Mouse (Mus musculus) megakaryocyte, embryonic 14.5 days (primary cell): ENCODE data around the gene Gpr137c. TPM values are rescaled to one million over a fixed set of nuclear protein-coding genes. Genes with fewer than 3 reads are reported as not detected.
A peak's percentile ranks its signal among the peaks of the same experiment; 100 is the strongest.

Experiments used
- H3K27me3 ChIP-seq: replicated peaks from 2 replicates; pipeline ENCODE3; 2012; ENCODE audit warnings: inconsistent platforms
- H3K36me3 ChIP-seq: replicated peaks from 2 replicates; pipeline ENCODE3; 2012; ENCODE audit warnings: low read length, inconsistent platforms, mixed read lengths
- H3K4me1 ChIP-seq: 2 replicates; pipeline ENCODE4 v1.6.1; 2012; ENCODE audit warnings: inconsistent platforms
- H3K4me3 ChIP-seq: replicated peaks from 2 replicates; pipeline ENCODE3; 2012; ENCODE audit warnings: moderate library complexity, mild to moderate bottlenecking, inconsistent platforms
- H3K9me3 ChIP-seq: 2 replicates; pipeline ENCODE4 v1.6.1; 2012; ENCODE audit warnings: inconsistent platforms
- FLI1 ChIP-seq: IDR thresholded peaks from 2 replicates; pipeline ENCODE4 v1.6.1; 2012; ENCODE audit warnings: low read length, inconsistent platforms, mixed read lengths
- GATA1 ChIP-seq: IDR thresholded peaks from 3 replicates; pipeline ENCODE4 v1.6.1; 2012; ENCODE audit warnings: mixed read lengths, low read length, inconsistent platforms, borderline replicate concordance
- polyA plus RNA-seq: library from polyadenylated mRNA; stranded (reverse); fragments of >175 nt; gene quantifications from 2 replicates; pipeline ENCODE4 v1.2.3, GENCODE M21; 2012; ENCODE audit warnings: low replicate concordance; ENCODE audit not compliant: insufficient read depth

The Gpr137c gene
- 1.9 TPM in 1 of 2 replicates, not detected in the other for polyA plus RNA-seq

DNA sequence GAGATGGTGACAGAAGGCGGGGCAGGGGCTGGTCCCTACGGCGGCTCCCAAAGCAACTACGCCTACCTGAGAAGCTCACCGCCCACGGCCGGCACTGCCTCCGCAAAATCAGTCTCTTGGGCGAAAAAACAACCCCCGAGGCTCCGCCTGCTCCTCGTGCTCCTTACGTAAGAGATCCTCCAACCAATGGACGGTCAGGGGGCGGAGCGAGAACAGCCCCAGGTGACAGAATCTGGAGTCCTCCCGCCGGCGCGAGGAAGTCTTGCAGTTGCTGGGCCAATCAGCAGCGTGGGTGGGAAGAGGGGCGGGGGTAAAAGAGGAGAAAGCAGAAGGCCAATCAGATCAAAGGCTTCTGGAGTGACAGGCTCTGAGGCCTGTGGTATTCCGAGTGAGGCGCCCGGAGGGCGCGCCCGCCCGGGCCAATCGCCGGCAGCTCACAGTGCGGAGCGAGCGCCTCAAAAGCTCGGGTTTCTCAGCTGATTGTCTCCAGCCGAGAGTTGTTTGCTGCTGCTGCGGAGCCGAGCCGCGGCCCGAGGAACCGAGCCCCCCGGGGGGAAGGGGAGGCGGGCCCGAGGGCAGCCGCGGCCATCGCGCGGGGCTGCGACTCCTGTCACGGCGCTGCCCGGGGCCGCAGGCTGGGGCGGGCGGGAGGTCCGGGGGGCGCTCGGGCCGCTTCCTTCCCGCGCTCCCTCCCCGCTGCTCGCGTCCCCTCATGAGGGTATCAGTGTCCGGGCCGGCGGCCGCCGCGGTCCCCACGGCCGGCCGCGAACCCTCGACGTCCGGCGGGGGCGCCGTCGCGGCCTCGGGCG, at the start of gene Gpr137c:
Gpr137c (plus strand) TSS at position 437 of the 809 bp plus-strand sequence.
- H3K9me3 ChIP-seq, result no peaks in the 10 kb centered on the region
- peaks cover 30% of the 10 kb centered on the region for H3K4me1 ChIP-seq
- no peak for TF ChIP-seq FLI1
- TF ChIP-seq GATA1, result no peak
- peaks cover 13% of the 10 kb centered on the region for H3K27me3 ChIP-seq
- peak within 1 kb of the TSS; percentile 96 for H3K4me3 ChIP-seq
- no peaks in the 10 kb centered on the region for H3K36me3 ChIP-seq

DNA sequence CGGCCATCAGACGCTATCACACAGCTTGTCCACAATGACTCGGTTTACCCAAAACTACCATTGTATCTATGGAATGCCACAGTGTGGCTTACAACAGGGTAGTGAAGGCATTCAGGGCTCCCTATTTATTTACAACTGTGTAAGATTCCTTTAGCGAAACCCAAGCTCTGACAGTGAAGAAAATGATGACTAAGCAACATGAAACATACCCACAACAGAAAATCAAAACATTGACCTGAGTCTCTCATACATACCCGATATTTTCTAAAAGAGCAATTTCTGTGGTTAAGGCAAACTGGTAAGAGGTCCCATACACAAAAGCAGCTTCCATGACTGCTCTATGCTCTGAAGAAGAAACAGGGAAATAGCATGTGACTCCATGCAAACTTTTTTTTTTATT, 47.3 kb upstream of the Gpr137c start:
- Histone ChIP-seq H3K27me3 (no peaks in the 10 kb centered on the region), H3K4me1 (peaks cover 9% of the 10 kb centered on the region), H3K9me3 (no peaks in the 10 kb centered on the region), H3K4me3 (no peak overlapping the region), H3K36me3 (no peaks in the 10 kb centered on the region)
- TF ChIP-seq GATA1 (no peak), FLI1 (no peak)

DNA sequence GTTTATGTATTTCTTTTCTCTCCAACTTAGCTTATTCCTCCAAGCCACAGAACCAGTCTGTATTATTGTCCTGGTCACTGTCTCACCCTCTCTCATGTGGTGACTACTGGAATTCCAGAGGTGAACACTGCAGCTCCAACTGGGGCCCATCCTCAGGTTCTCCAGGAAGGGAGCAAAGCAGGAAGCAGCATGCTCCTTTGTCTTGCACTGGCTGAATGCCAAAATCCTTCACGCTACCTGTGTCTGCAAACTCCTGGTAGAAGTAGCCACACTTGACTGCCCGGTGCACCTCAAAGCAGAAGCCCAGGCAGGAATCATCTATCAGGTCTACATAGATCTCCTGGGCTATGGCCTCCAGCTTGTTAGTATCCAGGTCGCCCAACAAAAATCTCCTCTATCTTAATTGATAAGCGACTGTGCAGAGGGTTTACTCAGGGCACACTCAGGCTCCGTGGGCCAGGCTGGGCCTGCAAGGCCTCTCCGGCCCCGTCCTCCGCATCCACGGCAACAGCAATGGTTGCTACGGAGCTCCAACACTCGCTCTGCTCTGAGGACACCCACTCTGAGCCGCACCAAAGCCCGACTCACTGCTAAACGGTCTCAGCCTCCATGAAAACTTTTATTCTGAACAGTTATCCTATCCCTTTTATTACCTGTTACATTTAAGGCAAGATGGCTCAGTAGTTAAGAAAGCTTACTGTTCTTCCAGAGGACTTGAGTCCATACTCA, 44.3 kb upstream of the Gpr137c start:
- no peak for TF ChIP-seq GATA1
- TF ChIP-seq FLI1, result no peak
- peaks cover 9% of the 10 kb centered on the region for H3K4me1 ChIP-seq
- H3K27me3 ChIP-seq, result peaks cover 2% of the 10 kb centered on the region
- no peaks in the 10 kb centered on the region for H3K36me3 ChIP-seq
- H3K4me3 ChIP-seq, result no peak overlapping the region
- H3K9me3 ChIP-seq, result no peaks in the 10 kb centered on the region

DNA sequence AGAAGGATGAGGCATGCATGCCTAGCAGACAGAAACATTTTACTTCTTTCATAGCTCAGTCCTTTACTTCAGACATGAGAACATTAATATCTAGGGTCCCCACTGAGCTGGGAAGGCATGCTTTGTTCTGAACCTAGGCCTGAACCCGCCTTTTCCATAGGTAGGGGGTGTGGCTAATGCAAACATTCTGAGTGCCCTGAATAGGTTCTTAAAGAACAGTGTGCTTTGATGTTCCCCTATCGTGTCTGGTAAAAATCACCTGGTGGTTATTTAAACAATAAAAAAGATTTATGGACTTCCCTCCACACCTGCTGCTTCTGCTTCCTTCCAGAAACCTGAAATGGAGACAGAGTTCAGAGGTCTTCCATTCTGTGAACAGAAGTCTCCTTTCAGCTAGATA, 40.3 kb upstream of the Gpr137c start:
- Histone ChIP-seq H3K36me3 (no peaks in the 10 kb centered on the region), H3K27me3 (peaks cover 2% of the 10 kb centered on the region), H3K9me3 (no peaks in the 10 kb centered on the region), H3K4me3 (no peak overlapping the region), H3K4me1 (peaks cover 9% of the 10 kb centered on the region)
- no peak for TF ChIP-seq GATA1
- TF ChIP-seq FLI1, result no peak

DNA sequence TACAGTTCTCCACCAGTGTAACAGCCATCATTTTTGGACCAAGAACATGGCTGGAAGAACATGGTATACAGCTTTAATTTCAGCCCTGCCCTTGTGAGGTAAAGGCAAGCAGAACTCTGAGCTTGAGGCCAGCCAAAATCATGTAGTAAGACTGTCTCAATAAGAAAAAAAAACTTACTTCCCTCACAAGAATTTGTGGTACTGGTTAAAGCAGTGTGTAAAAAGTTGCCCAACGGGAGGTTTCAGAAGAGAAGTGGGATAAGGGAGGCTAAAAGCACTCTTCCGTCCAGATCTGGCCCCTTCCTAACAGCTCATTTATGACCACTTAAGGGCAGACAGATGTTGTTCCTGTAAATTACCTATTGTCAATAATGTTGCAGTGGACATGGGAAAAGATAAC, 39.9 kb upstream of the Gpr137c start:
- TF ChIP-seq FLI1, result no peak
- TF ChIP-seq GATA1, result no peak

DNA sequence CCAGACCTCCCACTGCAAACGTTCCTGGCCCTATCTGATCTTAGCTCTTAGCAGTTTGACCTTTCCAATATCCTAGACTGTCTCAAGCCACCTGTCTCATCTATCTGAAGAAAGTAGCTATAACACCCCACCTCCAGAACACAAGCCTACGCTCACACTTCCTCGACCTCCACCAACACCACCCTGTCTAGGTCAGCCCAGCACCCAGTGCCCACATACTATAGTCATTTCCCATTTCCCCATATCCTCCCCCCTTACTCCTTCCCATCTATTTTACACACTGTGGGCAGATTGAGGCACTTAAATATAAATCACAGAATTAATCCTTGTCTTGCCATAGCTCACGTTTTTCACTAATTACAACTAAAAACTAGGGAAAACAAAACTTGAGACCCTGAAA, 37.9 kb upstream of the Gpr137c start:
- Histone ChIP-seq H3K4me1 (no peaks in the 10 kb centered on the region), H3K4me3 (no peak overlapping the region), H3K36me3 (no peaks in the 10 kb centered on the region), H3K27me3 (peaks cover 4% of the 10 kb centered on the region), H3K9me3 (no peaks in the 10 kb centered on the region)
- no peak for TF ChIP-seq FLI1
- no peak for TF ChIP-seq GATA1

More for the DNA sequence above, 39.9 kb upstream of the Gpr137c start:
- Histone ChIP-seq H3K4me1 (peaks cover 6% of the 10 kb centered on the region), H3K9me3 (no peaks in the 10 kb centered on the region), H3K27me3 (peaks cover 2% of the 10 kb centered on the region), H3K36me3 (no peaks in the 10 kb centered on the region), H3K4me3 (no peak overlapping the region)

DNA sequence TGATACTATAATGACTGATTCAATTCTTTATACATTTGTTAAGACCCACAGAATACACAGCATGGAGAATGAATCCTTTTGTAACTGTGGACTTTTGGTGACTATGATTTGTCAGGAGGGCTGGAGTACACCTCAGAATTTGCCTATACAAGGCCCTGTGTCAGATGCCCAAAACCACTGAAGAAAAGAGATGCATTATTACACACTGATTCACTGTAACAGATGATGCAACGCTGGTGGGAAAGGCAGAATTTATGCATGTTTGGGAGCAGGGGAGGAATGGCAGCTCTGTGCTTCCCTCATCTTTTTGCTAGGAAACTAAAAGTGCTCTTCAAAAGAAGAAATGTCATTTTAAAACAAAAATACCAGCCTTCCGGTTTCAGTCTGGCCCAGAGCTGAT, 28.5 kb upstream of the Gpr137c start:
- no peak overlapping the region for H3K4me3 ChIP-seq
- no peaks in the 10 kb centered on the region for H3K36me3 ChIP-seq
- no peak for TF ChIP-seq FLI1
- TF ChIP-seq GATA1, result no peak
- H3K9me3 ChIP-seq, result peaks cover 8% of the 10 kb centered on the region
- peaks cover under 1% of the 10 kb centered on the region for H3K27me3 ChIP-seq
- no peaks in the 10 kb centered on the region for H3K4me1 ChIP-seq

DNA sequence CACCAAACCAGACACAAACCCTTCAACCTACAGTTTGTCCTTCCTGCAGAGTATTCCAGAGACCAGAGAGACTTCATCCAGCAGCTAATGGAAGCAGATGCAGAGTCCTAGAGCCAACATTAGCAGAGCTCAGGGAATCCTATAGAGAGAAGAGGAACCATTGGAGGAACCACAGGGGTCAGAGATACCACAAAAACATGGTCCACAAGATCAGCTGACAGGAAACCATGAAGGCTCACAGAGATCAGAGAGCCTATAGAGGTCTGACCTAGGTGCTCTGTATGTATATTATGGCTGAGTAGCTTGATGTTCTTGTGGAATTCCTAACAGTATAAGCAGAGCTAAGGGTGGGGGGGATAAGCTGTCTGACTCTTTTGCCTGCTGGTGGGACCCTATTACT, 18.9 kb upstream of the Gpr137c start:
- H3K27me3 ChIP-seq, result no peaks in the 10 kb centered on the region
- no peak overlapping the region for H3K4me3 ChIP-seq
- TF ChIP-seq FLI1 (no peak), GATA1 (no peak)

DNA sequence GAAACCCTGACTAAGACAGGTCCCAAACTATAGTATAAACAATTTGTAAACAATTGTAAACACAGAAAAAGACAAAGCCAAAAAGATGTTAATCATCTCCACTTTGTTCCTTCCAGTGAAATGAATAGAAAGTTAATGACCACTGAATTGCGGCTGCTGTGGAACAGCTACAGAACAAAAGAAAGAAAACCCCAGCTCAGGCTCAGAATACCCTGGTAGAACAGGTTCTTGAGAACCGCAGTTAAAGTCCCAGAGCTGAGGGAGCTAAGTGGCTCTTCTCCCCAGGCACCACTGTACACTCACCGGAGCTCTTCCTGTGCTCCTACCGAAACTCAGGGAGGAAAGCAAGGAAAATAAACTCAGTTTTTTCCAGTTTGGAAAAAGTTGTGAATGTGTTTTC, 8.8 kb upstream of the Gpr137c start:
- Histone ChIP-seq H3K9me3 (no peaks in the 10 kb centered on the region), H3K36me3 (no peaks in the 10 kb centered on the region), H3K4me1 (peaks cover 7% of the 10 kb centered on the region; the same call in 1 of the 2 replicates), H3K4me3 (no peak overlapping the region), H3K27me3 (no peaks in the 10 kb centered on the region)
- TF ChIP-seq FLI1, result no peak
- no peak for TF ChIP-seq GATA1

More for the DNA sequence above, 18.9 kb upstream of the Gpr137c start:
- peaks cover 10% of the 10 kb centered on the region for H3K4me1 ChIP-seq
- no peaks in the 10 kb centered on the region for H3K36me3 ChIP-seq
- H3K9me3 ChIP-seq, result no peaks in the 10 kb centered on the region

DNA sequence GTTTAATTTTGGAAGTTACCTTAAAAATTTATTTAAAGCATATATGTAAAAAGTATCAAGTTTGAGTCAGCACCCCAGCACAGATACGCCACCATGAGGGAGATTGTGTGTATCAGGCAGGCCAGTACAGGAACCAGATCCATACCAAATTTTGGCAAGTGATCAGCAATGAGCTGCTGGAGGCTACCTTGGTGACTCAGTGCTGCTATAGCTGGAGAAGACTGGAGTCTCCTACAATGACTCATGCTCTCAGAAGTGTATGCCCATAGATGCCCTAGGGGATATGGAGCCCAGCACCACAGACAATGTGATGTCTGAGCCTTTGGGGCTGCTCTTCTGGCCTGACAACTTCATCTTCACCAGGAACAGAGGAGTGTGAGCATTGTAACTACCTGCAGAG, 8.1 kb upstream of the Gpr137c start:
- no peaks in the 10 kb centered on the region for H3K36me3 ChIP-seq
- H3K9me3 ChIP-seq, result no peaks in the 10 kb centered on the region
- TF ChIP-seq GATA1 (no peak), FLI1 (no peak)
- H3K27me3 ChIP-seq, result no peaks in the 10 kb centered on the region
- no peak overlapping the region for H3K4me3 ChIP-seq
- H3K4me1 ChIP-seq, result peaks cover 7% of the 10 kb centered on the region; the same call in 1 of the 2 replicates
